Mouse (Mus musculus): ENCODE data around the gene Gm3012.
"Not testable (repeated sequence)": the region's sequence is repeated elsewhere in the genome, so short reads cannot be mapped to it uniquely, and the experiment has no call there.

Gene Gm3012

DNA sequence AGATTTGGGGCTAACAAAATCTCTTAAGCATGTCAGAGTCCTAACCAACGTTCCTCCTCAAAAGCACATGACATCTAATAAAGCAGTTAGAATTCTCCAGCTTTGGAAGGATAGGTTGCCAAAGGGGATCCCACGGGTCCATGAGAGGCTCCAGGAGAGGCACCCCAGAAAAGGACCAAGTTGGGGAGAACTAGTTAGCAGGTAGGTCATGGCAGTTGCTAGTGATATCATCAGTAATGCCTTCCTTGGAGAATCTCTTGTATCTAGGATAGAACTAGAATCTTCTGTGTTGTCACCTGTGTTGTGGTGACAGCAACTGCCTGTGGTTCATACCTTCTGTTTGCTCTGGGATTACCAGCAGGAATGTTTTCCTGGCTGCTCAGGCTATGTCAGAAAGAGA lies at the start of gene Gm3012:
TSS of gene Gm3012 (plus strand) at position 301 of the 400 bp plus-strand sequence.
- not testable (repeated sequence) for DNase-seq (ENCODE audit: low spot score in 2 of 2)

DNA sequence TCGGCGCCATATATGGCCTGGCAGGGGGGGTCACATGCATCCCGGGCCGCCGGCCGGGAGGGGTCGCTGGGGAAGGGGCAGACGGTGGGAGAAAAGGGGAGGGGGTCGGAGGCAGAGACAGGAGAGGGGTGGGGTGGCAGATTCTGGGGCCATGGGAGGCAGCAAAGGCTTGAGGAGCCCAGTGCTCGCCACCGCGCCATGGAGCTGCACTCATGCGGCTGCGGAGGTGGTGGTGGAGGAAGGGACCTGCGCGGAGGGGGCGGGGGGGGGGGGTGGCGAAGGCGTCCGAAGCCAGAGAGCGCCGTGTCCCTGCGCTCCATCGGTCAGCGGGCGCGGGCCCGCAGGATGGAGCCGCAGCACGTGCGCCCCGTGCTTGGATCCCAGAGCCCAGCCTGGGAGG lies 17.4 kb downstream of the Gm3012 start, which contains the start of gene Gm3020:
TSS of gene Gm3020 (plus strand) at position 301 of the 400 bp plus-strand sequence.
- not testable (repeated sequence) for DNase-seq (ENCODE audit: low spot score in 2 of 2)

DNA sequence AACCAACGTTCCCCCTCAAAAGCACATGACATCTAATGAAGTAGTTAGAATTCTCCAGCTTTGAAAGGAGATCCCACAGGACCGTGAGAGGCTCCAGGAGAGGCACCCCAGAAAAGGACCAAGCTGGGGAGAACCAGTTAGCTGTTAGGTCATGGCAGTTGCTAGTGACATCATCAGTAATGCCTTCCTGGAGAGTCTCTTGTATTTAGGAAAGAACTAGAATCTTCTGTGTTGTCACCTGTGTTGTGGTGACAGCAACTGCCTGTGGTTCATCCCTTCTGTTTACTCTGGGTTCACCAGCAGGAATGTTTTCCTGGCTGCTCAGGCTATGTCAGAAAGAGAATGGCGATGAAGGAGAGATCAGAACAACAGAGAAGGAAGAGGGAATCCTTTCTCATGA lies 54.2 kb downstream of the Gm3012 start, which contains the start of gene Gm3043:
TSS of gene Gm3043 (plus strand) at position 301 of the 400 bp plus-strand sequence.
- not testable (repeated sequence) for DNase-seq (ENCODE audit: low spot score in 2 of 2)

Measured in urinary bladder, postnatal 4 days (tissue).